Mouse (Mus musculus) bone marrow, adult 2 months (tissue): ENCODE measurements around the gene Napsa. TPM values are rescaled to one million over a fixed set of nuclear protein-coding genes. Genes with fewer than 3 reads are reported as not detected.

Experiments used
- H3K27ac ChIP-seq: fragments of 200-500 bp; 2 replicates; pipeline ENCODE4 v1.5.1; 2012; ENCODE audit warnings: low read depth, mild to moderate bottlenecking, control low read depth, inconsistent platforms, low read length; ENCODE audit not compliant: control insufficient read depth, poor library complexity, insufficient read depth
- H3K4me1 ChIP-seq: fragments of 200-500 bp; 2 replicates; pipeline ENCODE4 v1.6.1; 2011; ENCODE audit warnings: low read length; ENCODE audit not compliant: control insufficient read depth, insufficient read depth
- H3K4me3 ChIP-seq: fragments of 200-500 bp; replicated peaks from 2 replicates; pipeline ENCODE3; 2011; ENCODE audit warnings: mild to moderate bottlenecking, low read depth, low read length, control low read depth; ENCODE audit not compliant: control insufficient read depth
- CTCF ChIP-seq: fragments of 200-500 bp; IDR thresholded peaks from 2 replicates; pipeline ENCODE4 v1.5.1; 2011; ENCODE audit warnings: low read length, control low read depth; ENCODE audit not compliant: control insufficient read depth, insufficient read depth
- POLR2A ChIP-seq: fragments of 200-500 bp; IDR thresholded peaks from 2 replicates; pipeline ENCODE4 v1.6.1; 2011; ENCODE audit warnings: low read depth, mild to moderate bottlenecking, control low read depth, low read length, borderline replicate concordance; ENCODE audit not compliant: control insufficient read depth
- WGBS: fragments of 180-500 bp; shearing (Covaris S2); methylation state at CpG from one replicate; pipeline ENCODE4 v1.1.7; 2018; 5-methylcytosine and 5-hydroxymethylcytosine counted together
- polyA plus RNA-seq: library from polyadenylated mRNA; stranded (reverse); fragments of >200 nt; gene quantifications from 2 replicates; pipeline ENCODE4 v1.2.4, GENCODE M21; 2011; ENCODE audit warnings: low replicate concordance; ENCODE audit not compliant: missing spikeins, insufficient read depth, insufficient read length

Gene Napsa
- polyA plus RNA-seq, 1 experiment = 49.7 TPM

GRCm38 (mm10) chr7:44606171-44606901 lies 34.2 kb downstream of the Napsa start:
- 10% methylated on average over 29 of the region's 29 CpGs for WGBS
- TF ChIP-seq POLR2A (no peak), CTCF (no peak)
- H3K27ac ChIP-seq = no peak overlapping the region
- no peaks in the 10 kb centered on the region for H3K4me1 ChIP-seq
- no peak overlapping the region for H3K4me3 ChIP-seq

DNA sequence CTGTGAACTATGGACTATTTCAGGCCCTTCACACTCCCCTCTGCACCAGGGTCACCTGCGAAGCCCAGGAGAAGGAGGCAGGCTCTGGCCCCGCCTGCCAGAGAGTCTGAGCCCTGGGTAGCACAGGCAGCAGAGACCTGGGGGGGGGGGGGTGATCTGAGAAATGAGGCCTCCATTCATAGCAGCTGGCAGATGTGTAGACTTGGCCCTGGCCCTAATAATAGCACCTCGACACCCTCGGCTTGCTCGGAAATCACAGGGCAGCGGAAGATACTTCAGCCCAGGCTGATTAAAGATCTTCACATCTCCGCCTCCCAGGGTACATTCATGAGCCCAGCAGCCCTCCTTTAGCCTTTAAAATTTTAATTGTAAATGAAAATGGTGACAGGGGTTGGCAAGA lies 40.0 kb downstream of the Napsa start:
- 63% methylated on average over 7 of the region's 7 CpGs for WGBS
- TF ChIP-seq CTCF (no peak), POLR2A (no peak)

GRCm38 (mm10) chr7:44614041-44614688 lies 42.0 kb downstream of the Napsa start:
- Histone ChIP-seq H3K4me1 (no peaks in the 10 kb centered on the region), H3K4me3 (no peak overlapping the region), H3K27ac (no peak overlapping the region)
- 12% methylated on average over 20 of the region's 20 CpGs for WGBS
- TF ChIP-seq POLR2A (no peak), CTCF (no peak)

More for the DNA sequence above, 40.0 kb downstream of the Napsa start:
- H3K27ac ChIP-seq = no peak overlapping the region
- H3K4me1 ChIP-seq = no peaks in the 10 kb centered on the region
- no peak overlapping the region for H3K4me3 ChIP-seq

DNA sequence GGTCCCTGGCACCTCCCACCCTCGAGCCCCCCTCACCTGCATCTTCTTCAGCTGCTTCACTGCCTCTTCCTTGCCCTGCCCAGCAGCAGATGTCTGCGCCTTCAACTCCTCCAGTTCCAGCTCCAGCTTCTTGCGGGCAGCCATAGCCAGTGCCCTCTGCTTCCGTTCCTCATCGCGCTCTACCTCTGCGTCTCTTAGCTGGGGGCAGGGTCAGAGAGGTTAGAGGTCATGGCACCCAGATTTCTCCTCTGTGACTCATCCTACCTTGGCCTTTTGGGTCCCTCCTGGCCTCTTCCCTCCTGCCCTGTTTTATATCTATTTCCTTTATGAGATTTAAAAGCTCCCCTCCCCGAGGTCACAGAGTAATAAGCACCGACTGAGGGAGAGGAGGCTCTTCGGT lies 43.1 kb downstream of the Napsa start:
- WGBS = 13% methylated on average over 10 of the region's 10 CpGs
- H3K27ac ChIP-seq = no peak overlapping the region
- no peak for TF ChIP-seq POLR2A
- no peak for TF ChIP-seq CTCF
- H3K4me3 ChIP-seq = no peak overlapping the region
- no peaks in the 10 kb centered on the region for H3K4me1 ChIP-seq

- TF ChIP-seq POLR2A (no peak), CTCF (no peak)
- Histone ChIP-seq H3K4me3 (no peak overlapping the region), H3K4me1 (no peaks in the 10 kb centered on the region), H3K27ac (no peak overlapping the region)
- 78% methylated on average over 14 of the region's 14 CpGs for WGBS
These were observed 43.8 kb downstream of the Napsa start for GRCm38 (mm10) chr7:44615987-44616386.

- H3K27ac ChIP-seq = no peak overlapping the region
- peak; percentile 22; the same call in 1 of the 2 replicates for TF ChIP-seq CTCF
- TF ChIP-seq POLR2A = no peak
- no peak overlapping the region for H3K4me3 ChIP-seq
- WGBS = 61% methylated on average over 3 of the region's 3 CpGs
- no peaks in the 10 kb centered on the region for H3K4me1 ChIP-seq
These were observed 44.9 kb downstream of the Napsa start for GRCm38 (mm10) chr7:44617059-44617458.

GRCm38 (mm10) chr7:44623714-44624542 lies 51.7 kb downstream of the Napsa start:
- H3K4me1 ChIP-seq = no peaks in the 10 kb centered on the region
- TF ChIP-seq POLR2A = no peak
- TF ChIP-seq CTCF = no peak
- 35% methylated on average over 18 of the region's 18 CpGs for WGBS
- H3K27ac ChIP-seq = no peak overlapping the region
- H3K4me3 ChIP-seq = no peak overlapping the region

DNA sequence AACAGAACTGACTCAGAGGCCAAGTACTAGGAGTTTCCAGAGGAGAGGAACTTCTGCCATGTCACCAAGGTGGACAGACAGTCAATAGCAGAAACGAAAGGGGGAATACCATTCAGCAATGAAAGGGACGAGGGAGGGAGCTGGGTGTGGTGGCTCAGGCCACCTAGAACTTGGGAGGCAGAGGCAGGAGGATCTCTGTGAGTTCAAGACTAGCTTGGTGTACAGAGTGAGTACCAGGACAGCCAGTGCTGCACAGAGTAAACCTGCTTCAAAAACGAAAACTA lies 52.3 kb downstream of the Napsa start:
- no peak overlapping the region for H3K4me3 ChIP-seq
- H3K4me1 ChIP-seq = no peaks in the 10 kb centered on the region
- H3K27ac ChIP-seq = no peak overlapping the region
- TF ChIP-seq CTCF (no peak), POLR2A (no peak)
- WGBS = 70% methylated on average over 3 of the region's 3 CpGs
